Mouse (Mus musculus) activated CD4-positive, CD25-positive, alpha-beta regulatory T cell, adult 9 weeks (primary cell): ENCODE measurements around the gene Mrc2. TPM values are rescaled to one million over a fixed set of nuclear protein-coding genes. Genes with fewer than 3 reads are reported as not detected.

Experiments
- polyA plus RNA-seq: library from polyadenylated mRNA; unstranded; fragments of 100-300 nt; shearing (Covaris generic); gene quantifications from one replicate; pipeline ENCODE4 v1.2.1, GENCODE M21; 2017

The Mrc2 gene
- polyA plus RNA-seq: not detected

GRCm38 (mm10) chr11:105292124-105293071 is at the start of gene Mrc2:
Gene Mrc2, plus strand, starts transcription at chr11:105292643.

Other genes starting within 250 kb of the Mrc2 start
- not detected for gene Efcab3, start 229.1 kb upstream of the Mrc2 start, polyA plus RNA-seq
- gene Mettl2, start 166.2 kb upstream of the Mrc2 start, polyA plus RNA-seq: 22.3 TPM
- not detected for gene Gm10842, start 145.8 kb upstream of the Mrc2 start, polyA plus RNA-seq
- 11.3 TPM for gene Tlk2, start 113.8 kb upstream of the Mrc2 start, polyA plus RNA-seq
- gene March10, start 164.1 kb downstream of the Mrc2 start, polyA plus RNA-seq: not detected